Mouse (Mus musculus): ENCODE measurements around the gene Col6a3. TPM values are rescaled to one million over a fixed set of nuclear protein-coding genes. Genes with fewer than 3 reads are reported as not detected.

The Col6a3 gene
- total RNA-seq, 2 experiments from 2014 or later: 499 to 546 TPM

DNA sequence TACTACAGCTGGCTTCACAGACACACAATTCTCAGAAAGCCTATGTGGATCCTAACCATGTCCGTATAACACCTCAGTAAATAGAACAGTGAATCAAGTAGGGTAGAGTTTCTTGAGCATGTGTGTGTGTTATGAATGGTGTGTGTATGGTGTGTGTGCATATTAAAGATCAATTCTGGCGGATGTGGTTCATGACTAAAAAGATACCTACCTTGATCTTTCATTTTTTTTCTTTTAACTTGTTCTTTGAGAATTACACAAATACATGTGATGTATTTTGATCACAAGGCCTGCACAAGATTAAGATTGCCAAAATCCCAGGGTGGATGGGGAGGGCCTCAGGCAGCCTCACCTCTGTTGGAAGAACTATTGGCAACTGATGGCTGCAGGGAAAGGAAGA, 104.9 kb downstream of the Col6a3 start:
- DNase-seq (ENCODE audit: low spot score in 2 of 2): no peak

DNA sequence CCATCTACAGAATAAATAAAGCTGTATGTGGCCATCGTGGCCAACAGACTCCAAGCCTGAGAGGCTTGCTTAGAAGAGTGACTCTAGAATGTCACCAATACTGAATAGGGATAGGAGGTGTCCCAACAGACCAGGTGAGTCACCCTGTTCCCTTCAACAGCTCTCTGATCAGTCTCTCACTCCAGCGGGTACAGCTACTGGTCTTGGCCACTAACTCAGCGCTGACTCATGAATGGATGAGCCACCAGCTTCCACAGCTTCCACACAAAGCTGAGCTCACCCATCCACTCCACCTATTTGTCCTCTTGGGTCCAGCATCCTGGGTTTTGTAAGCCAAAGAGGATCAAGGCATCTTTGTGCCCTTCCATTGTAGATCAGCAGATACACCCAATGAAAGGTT, 114.3 kb downstream of the Col6a3 start:
- DNase-seq (ENCODE audit: low spot score in 2 of 2): no peak

DNA sequence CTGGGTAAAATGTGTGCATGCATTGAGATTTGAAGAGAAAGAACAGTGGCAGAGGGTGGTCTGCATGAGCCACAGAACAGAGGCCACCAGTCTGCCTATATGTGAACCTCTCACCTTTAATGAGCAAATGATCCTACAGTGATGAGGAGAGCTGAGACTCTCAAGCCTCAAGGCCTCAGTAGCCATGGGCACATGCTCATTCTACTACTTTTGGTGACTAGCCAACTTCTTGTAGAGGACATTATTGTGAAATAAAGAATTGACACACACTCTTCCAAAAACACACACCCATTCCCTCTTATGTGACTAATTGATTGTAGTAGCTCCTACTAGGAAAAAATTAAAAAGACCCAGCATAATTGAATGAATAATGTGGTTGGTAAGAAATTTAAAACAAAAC, 120.0 kb downstream of the Col6a3 start:
- no peak for DNase-seq (ENCODE audit: low spot score in 2 of 2)

DNA sequence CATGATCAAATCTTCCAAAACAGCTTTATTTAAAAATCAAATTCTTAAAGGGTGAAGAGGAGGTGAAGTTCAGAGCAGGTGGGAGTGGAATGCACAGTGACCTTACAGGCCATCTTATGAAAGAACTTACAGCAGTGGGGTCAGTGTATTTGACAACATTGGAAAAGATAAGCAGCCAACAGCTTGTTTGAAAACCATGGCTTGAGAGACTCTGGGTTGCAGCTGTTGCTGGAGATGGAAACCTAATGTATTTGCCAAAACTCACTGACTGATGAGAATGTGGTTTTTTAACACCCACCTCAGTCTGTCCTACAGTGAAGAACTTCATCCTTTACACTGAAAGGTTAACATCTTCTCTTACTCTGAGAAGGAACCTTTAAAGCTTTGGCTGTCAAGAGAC, 120.4 kb downstream of the Col6a3 start:
- no peak for DNase-seq (ENCODE audit: low spot score in 2 of 2)

DNA sequence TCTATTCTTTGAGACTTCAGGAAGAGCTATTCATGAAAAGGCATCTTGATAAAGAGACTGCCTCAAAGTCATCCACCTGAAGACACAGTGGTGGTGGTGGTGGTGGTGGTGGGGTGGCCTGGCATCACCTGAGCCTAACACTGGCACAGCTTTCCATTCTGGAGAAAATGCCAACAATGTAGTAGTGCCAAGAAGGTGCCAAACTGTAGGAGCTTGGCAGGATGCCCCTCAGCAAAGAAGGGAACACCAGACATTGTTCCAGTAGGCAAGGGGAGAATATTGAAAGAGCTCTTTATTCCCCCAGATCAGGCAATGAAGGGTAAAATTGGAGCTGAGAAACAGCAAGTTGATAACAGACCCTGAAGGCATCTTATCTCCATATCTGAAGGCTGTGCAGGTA, 121.8 kb downstream of the Col6a3 start:
- DNase-seq (ENCODE audit: low spot score in 2 of 2): no peak

DNA sequence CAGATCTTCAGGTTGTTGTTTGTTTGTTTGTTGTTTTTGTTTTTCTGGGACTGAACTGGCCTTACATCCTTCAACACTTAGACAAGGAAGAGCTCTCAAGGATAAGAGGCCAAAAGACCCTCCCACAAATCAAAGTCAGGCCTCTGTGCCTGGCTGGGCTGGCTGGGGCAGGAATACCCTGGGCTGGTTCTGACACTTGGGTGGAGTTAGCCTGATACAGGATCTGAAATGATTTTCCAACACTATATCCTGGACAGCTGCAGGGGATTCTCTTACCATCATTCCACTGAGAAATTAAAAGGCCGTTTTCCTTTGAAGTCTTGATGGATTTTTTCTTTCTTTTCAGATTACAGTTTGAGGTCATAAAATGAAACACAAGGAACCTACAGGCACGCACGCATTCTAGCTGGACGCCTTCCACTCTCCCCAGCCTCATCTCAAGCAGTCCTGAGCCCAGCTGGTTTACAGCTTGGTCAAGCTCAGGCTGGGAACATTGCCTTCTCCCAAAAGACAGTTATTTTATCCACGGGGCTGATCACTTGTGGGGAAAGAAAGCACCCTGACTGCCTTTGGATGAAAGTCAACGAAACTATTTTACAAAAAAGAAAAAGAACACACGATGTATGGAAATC, 123.0 kb downstream of the Col6a3 start:
- DNase-seq (ENCODE audit: low spot score in 2 of 2): no peak

DNA sequence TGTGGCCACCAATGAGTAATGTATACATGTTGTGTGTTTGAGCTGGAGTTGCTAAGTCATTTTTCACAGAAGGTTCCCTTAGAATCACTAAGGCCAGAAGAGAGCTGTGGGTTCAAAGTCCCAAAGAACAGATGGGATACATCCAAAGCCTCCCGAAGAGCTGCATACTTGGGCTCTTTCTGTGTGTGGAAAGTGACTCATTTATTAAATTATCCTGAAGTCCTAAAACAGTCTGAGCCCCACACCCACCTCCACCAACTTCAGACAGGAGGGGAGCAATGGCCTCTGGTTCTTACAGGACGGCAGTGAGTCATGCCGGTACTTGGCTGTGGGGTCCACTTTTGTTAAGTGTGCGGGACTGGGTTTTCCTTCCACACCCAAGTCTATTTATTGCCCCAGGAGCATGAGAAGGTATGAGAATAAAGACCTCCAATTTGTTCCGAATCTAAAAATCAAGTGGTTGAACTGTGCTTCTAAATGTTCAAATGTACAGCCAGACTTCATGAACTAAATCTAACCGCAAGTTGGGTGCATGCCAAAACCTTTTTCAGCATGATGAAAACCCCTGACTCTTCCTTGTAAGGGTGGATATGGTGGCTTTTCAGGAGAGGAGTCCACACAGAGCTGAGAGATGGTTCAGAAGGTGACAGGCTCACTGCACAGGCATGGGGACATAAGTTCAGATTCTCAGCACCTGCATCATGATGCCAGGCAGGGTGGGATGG, 124.8 kb downstream of the Col6a3 start:
- DNase-seq (ENCODE audit: low spot score in 2 of 2): no peak

DNA sequence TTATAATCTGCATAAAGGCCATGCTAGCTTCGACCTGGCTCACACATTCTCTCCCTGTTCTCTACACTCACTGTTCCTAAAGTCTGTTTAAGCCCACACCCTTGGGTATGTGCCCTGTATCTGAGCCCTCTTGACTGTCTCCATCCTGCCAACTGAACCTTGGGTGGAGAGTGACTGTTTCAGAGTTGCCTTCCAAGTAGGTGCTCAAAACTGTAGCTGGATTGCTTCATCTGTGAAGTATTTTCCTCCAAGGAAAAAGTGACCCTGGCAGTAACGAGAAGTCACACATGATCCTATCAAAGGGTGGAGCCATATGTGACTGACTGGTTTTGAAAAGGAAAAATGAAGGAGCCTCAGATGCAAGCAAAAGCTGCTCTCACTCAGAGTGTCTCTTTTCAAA, 127.5 kb downstream of the Col6a3 start:
- DNase-seq (ENCODE audit: low spot score in 2 of 2): no peak

Other genes with a start within 250 kb of the Col6a3 start
- gene Cops8, start 241.0 kb downstream of the Col6a3 start, total RNA-seq (2021): 10 to 100 TPM; 70.2 to 80.1 TPM
- gene Mlph, start 71.1 kb upstream of the Col6a3 start, total RNA-seq (2021): under 1 TPM; 0.59 to 0.75 TPM
- not detected for gene Prlh, start 109.1 kb upstream of the Col6a3 start, total RNA-seq (2021)
- under 1 TPM; 0.26 to 0.29 TPM for gene Rab17, start 125.7 kb upstream of the Col6a3 start, total RNA-seq (2021)
- gene Lrrfip1, start 154.8 kb upstream of the Col6a3 start, total RNA-seq (2021): 100 to 1,000 TPM; 206 to 229 TPM